Mouse (Mus musculus) skeletal muscle tissue, adult 2 months (tissue): Measurements from ENCODE around the gene Upf2.
A peak's percentile ranks its signal among the peaks of the same experiment; 100 is the strongest.

Experiments
- DNase-seq: peaks from one replicate; pipeline ENCODE4 v3.0.0-alpha.2; 2012; ENCODE audit warnings: low read depth, low spot score

The Upf2 gene

DNA sequence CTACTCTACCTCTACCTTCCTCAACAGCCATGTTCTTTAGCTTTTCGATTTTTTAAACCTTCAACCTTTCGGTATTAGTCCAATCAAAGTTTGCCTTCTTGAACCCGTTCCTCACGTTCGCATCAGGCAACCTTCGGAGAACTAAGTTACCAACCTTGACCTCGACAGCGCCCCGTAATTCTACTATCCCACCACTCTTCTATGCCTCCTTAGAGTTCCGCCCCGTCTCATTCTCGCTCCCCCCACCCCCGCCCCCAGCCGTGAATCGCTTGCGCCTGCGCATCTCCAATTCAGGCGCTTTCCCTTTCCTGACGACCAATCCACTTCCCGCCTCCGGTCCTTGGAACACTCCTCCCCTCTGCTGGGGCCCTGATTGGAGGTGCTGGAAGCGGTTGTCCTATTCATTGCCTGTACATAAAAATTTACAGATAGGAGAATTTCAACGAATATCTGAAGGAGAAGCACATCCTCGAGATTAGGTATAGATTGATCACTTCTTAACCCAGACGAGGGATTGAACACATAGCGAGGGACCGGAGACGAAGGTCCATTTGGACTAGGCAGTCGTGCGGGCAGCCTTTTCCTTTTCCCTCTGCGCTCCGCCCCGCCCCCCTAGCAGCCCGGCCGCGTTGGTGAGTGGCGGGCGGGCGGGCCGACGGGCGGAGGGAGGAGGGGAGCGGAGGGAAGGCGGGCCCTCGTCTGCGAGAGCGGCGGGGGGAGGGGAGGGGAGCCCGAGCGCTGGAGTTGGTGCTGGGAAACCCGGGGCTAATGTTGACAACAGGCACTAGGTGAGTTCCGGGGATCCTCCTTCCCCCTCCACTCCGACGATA, at the start of gene Upf2:
Upf2 (plus strand) TSS at position 704 of the 830 bp plus-strand sequence.
- peak; percentile 98 for DNase-seq

DNA sequence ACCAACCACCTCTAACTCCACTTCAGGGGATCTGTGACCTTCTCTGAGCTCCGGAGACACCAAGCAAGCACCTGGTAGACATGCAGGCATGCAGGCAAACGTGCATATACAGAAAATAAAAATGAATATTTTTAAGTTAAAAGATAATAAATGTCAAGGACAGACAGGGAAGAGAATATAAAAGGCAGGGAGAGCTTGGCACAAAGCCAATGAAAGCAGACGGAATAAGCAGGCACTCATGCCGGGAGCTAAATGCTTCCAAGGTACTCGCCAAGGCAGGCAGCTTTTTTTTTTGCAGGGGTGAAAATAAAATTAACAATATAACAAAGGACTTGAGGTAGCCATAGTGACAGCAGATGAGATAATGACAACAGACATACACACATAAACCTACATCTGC, 45.2 kb upstream of the Upf2 start:
- no peak for DNase-seq

DNA sequence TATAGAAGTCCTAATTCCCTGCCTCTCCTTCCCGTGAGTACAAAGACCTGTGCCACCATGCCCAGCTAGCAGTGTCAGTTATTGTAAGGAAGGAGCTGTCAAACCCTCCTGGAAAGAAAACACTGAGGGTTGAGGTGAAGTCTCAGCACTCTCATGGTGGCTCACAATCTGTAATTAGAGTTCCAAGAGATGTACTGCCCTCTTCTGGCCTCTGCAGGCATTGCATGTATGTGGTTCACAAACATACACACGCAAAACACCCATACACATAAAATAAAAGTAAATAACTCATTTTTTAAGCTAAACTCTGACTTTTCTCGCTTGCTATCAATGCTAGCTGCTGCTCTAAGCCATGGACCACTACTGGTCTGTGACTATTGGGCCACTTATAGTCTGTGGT, 44.6 kb upstream of the Upf2 start:
- peak; percentile 9 for DNase-seq

DNA sequence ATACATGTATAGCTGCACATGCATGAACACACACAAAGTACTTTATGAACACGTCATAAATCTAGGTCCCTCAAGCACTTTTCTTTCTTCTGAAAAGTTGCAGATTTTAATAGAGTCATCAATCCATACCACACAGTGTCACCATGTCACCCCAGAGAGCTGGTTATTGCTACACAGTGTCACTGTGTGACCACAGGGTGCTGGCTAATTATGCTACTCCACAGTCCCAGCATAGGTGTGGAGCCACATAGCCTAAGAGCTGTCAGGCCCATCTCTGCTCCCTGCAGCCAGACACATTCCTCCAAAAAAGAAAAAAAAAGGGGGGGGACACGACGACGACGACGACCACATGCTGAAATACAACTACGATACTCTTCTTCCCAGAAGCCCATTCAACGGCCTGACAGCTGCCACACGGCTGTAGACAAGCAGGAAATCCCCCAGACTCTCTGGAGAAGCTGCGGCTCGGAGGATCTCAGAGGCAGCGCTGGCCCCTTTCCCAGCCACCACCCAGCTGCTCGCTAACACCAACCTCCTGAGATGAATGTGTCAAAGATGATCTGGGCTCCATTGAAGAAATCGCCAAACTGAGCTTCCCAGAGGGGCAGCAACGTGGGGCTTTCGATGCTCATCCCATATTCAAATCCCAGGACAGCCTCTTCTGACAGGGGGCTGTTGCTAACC, 39.8 kb upstream of the Upf2 start:
- no peak for DNase-seq

DNA sequence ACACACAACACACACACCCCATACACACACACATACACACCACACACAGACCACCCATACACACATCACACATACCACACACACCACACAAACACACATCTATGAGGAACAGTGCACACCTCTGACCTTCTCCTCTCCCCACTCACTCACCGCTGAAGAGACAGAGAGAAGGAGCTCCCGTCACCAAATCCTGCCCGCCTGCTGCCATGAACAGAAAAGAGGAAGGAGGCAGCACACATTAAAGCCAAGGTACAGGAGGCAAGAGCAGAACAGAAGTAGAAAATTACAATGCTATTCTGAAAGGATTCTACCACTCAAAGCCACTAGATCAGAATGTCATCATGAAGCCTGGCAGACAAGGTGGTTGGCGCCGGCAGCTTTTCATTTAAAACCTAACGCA, 28.4 kb upstream of the Upf2 start:
- DNase-seq: no peak

DNA sequence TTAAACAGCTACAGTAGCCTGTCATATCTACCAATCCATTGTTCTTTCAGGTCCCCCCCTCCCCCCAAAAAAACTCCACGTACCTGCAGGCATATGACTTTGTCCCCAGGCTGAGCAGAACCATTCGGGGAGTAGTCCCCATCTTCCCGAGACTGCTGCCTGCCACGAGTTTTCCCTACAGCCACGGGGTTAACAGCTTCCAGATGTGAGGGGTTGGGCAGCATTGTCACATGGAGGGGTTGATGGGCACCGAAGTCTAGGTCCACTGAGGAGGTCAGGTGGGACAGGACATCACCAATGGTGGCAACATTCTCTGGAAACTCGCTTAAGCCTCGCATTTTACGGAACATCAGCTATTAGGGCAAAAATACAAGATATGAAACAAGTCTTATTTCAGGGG, 27.5 kb upstream of the Upf2 start:
- DNase-seq: no peak

DNA sequence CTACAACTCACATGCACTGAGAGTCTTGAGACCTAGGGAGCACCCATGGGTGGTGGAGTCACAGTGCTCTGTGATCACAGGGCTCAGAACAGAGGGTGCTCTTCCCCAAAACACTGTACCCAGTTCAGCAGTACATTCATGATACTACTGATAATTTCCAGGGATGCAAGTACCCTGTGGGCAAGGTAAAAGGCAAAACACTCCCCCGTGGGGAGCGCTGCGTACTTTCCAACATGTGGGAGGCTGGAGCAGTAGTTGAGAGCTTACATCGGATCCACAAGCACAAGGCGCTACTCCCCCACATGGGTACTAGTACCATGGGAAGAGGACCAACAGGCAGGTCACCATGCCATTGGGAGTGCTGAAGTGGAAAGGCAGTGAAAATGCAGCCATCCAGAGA, 23.8 kb upstream of the Upf2 start:
- DNase-seq: no peak

DNA sequence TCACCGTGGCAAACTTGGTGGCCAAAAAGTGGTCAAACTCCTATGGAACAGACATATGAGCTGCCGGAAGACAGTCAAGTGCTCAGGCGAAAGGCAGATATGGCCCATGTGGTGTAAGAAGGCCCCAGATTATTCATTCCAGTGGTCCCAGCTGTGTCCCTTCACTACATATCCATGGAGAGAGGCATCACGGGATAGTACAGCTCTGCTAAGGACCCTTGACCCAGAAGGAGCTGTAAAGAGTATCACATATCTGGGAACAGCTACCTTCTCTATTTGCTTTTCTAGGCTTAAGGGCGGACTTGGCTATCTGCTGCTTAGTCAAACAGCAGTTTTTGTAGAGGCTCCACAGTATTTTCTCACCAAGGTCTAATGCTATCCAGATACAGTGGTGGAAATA, 21.5 kb upstream of the Upf2 start:
- DNase-seq: no peak

DNA sequence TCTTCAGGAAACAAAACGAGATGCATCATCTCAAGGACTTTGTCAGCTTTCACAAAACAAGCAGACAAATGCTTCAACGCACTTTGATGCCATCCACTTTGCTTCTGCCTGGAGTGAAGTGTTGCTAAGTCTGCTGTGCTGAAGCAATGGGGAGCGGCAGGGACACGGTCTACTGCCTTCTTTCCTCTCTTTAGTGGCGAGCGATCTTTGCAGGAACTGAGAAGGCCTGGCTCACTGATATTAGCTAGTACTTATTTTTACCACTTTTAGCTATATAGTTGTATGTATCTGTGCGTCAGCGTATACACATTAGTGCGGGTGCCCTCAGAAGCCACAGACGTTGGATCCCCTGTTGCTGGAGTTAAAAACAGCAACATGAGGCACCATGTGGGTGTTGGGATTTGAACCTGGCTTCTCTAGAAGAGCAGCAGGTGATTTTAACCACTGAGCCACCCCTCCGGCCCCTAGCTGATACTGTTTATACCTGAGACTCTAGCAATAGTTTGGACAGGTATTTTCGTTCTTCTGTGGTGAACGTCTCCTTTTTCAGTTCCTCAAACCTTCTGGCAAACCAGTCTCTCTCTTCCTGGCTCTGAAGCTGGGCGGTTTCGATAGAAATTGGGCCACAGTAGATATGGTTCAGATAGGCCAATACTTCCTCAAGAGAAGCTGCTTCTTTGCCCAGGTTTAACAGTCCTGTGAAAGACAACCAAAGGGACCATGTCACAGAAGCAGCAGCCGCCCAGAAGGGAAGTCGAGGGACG, 20.8 kb upstream of the Upf2 start:
- DNase-seq: no peak

DNA sequence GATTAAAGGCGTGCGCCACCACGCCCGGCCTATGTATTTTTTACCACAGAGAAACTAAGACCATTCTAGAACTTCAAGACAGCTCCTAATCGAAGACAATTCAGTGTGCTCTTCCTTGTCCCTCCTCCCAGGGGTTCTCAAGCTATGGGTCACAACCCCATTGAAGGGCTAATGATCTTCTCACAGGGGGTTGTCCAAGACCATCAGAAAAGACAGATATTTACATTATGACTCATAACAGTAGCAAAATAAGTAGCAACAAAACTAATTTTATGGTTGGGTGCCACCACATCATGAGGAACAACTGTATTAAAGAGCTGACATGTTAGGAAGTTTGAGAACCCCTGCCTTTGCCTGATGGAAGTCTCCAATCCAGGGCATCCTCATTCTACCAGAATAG, 19.3 kb upstream of the Upf2 start:
- no peak for DNase-seq

DNA sequence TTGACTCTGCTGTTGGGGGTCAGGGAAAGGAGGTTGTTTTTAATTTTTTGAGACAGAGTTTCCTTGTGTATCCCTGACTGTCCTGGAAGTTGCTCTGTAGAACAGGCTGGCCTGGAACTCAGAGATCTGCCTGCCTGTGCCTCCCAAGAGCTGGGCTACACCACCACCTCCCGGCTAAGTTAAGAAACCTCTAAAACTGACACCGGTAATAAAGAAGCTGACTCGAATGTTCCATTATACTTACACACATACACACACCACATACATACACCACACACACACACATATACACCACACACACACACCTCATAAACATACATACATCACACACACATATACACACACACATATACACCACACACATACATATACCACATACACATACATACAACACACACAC, 16.3 kb upstream of the Upf2 start:
- no peak for DNase-seq

DNA sequence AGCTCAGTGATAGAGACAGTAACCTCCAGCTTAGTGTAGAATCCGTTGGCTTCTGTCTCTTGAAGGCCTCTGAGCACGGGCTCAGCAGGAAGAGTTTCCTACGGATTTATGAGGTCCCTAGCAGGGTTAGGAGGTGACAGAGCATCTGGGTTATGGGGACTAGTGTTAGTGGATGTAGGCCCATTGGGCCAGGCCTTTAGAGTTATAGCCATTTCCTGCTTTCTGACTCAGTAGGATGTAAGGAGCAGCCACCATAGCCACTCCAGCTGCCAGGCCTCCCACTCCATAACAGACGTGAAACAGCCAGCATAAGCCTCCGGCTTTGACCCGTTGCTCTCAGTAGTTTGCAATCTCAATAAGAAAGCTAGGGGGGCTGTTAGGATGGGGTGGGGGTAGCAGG, 15.2 kb upstream of the Upf2 start:
- no peak for DNase-seq

DNA sequence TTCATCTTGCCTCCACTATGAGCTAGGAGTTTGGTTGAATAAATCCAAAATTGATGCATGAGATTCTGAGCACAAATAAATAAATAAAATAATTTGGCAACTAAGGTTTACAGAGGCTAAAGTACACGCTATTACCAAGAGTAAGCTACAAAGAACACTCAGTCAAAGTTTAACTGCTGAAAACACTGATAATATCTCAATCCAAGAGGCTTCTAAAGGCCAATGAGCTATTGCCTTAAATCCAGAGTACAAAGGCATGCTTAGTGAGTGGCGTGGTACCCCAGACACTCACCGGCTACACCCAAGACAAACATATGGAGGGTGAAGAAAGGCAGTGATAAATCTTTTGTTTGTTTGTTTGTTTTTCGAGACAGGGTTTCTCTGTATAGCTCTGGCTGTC, 14.7 kb upstream of the Upf2 start:
- DNase-seq: no peak

DNA sequence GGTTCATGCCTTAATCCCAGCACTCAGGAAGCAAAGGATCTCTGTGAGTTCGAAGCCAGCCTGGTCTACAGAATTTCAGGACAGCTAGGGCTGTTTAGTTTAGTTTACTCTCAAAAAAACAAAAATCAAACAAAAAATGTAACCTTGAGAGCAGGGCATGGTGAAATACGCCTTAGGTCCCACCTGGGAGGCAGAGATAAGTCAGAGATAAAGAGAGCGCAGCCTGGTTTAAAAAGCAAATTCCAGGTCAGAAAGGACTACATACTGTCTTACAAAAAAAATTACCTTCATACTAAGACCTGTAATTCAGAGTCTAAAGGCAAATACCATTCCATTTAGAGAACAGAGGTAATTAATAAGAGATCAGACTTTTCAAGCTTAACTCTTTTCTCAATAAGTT, 11.9 kb upstream of the Upf2 start:
- DNase-seq: no peak

DNA sequence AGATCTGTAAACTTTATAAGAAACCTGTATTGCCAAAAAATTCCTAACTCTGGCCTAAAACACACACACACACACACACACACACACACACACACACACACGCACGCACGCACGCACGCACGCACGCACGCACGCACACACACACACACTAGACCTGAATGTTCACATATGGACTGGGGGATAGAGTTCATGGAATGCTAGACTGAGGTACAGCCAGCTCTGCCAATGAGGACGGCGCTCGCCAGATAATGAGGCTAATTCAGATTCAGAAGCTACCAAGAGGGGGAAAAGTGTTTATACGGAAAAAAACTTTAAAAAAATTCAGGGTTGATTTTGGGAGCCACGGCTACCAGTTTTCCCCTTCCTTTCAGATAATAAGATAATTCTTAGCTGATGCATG, 11.4 kb upstream of the Upf2 start:
- DNase-seq: no peak

DNA sequence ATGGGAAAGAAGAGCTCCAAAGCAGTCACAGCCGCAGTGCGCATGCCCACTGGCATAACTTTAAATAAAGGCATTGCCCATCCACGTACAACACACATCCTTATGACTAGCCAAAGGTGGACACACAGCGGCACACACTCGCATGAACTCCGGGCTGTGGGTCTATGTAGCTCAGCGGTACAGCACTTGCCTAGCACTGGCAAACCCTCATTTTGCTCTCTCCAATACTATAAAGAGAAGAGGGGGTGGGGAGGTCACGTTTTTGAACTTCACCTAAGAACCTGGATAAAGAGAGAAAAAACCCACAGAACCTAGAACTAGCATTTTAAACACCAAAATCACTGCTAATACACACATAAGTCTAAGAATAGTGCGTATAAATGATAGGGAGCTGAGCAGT, 10.3 kb upstream of the Upf2 start:
- DNase-seq: no peak

DNA sequence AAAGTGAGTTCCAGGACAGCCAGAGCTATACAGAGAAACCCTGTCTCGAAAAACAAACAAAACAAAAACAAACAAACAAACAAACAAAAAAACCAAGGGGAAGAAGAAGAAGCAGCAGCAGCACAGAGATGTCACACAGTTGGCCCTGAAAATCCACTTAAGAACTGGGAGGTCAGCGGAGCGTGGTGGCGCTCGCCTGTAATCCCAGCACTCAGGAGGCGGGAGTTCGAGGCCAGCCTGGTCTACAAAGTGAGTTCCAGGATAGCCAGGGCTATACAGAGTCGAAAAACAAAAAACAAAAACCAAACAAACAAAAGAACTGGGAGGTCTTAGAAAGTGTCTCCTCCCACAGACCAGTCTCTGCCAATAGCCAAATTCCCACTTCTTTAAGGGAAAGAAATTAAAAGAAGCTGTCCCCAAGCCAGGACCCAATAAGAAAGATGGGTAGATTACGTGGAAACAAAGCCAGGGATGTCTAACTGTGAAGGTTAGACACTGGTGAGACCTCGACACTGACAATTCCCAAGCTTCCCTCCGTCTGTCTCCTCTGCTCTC, 9.3 kb upstream of the Upf2 start:
- DNase-seq: no peak

DNA sequence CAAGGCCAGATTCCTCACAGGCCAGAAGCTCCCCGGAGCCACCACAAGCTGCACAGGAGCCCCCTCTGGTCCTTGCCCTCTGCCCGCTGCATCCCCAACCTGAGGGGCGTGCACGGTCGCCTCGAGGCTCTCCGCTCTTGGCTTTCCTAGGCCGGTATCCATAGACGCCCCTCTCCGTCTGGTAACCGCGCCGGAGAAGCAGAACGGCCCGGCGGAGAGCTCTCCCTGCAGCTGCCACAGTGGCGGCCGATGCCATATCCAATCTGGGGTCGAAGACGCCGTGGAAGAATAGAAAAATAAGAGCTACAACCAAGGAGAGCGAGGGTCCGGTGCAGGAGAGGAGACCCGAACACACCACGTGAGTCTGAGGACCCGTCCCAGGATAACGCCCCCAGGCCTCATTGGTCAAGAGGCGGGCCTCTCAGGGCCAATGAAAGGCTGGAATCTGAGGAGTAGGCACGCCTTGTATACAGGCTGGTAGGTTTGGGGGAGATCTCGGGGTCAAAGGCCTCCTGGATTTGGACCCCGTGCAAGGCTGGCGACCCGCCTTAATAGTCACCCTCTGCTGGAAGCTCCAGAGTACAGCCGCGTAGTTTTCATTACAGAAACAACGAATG, 8.7 kb upstream of the Upf2 start, which contains the start of gene Dhtkd1:
Dhtkd1 (minus strand) TSS at position 377 of the 617 bp plus-strand sequence.
- DNase-seq: peak; percentile 49

DNA sequence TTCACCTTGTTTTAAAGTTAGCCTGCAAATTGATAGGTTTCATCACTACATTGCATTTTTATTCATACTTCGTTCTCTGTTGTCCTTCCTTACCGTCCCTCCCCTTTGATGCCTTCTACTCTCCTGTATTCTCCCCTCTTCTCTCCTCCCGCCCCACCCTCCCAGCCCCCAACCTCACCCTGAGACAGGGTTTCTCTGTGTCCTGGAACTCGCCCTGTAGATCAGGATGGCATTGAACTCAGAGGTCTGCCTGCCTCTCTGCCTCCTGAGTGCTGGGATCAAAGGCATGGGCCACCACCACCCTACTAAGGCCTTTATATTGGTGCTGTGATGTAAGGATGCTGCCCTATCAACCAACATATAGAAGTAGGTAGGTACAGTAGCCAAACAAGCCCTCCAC, 8.2 kb upstream of the Upf2 start:
- no peak for DNase-seq

DNA sequence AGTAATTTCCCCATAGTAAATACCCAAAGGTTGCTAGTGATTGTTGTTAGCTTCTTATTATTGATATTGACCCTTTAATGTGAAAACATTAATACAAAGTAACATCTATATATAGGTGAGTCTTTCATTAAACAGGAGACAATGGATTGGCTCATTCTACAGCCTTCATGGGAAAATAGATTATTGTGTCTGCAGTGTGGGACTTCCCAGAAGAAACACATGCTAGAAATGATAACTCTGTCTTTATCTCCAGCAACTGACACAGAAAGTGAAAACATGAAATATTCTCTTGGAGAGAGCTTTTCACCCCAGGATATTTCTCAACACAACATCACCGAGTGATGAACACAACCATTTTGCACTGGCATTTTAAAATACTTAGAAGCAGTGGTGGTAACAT, 5.6 kb upstream of the Upf2 start:
- no peak for DNase-seq

DNA sequence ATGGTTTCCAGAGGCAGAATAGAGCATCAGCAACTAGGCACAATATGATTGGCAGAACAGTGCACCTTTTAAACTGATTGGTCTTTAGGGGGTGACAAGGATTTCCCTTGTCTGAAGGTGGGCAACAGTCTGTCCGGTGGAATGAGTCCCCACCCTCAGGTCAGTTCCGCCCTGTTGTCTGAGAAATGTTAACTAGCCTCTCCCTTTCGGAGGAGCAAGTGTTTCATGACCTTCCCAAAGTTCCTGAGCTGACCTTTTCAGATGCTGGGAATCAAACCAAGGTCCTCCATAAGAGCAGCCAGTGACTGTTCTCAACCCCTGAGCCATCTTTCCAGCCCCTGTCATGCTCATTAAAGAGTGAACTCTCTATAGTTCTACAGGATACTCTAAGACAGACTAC, 4.4 kb upstream of the Upf2 start:
- no peak for DNase-seq

DNA sequence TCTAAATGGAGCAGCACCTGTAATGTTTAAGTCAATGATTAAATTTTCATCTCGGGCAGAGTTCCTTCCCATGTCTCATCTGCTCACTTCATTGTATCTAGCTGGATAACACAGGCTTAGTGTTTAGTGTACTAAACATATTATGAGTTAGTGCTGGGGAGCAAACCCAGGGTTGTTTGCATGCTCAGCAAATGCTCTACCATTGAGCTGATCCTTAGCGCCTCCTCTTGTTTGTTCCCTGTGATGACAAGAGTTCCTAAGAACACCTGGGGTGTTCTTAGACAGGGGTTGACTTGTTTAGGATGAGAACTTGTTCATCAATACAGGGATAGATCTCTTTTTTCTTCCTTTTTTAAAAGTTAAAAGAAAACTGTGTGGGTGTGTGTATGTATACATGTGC, 2.3 kb upstream of the Upf2 start:
- no peak for DNase-seq
